Mouse (Mus musculus): ENCODE results near the gene Tex14.
"Not testable (repeated sequence)": the region's sequence is repeated elsewhere in the genome, so short reads cannot be mapped to it uniquely, and the experiment has no call there.

Gene Tex14

GRCm38 (mm10) chr11:87426450-87427250 lies 21.8 kb downstream of the Tex14 start:
- DNase-seq (ENCODE audit: low spot score) = peak; percentile 67

- no peak for DNase-seq (ENCODE audit: low spot score)
Measured at GRCm38 (mm10) chr11:87427273-87428050, 22.6 kb downstream of the Tex14 start.

GRCm38 (mm10) chr11:87428051-87428673 lies 23.3 kb downstream of the Tex14 start:
- no peak for DNase-seq (ENCODE audit: low spot score)

GRCm38 (mm10) chr11:87429363-87429762 lies 24.5 kb downstream of the Tex14 start:
- DNase-seq (ENCODE audit: low spot score) = no peak

GRCm38 (mm10) chr11:87430374-87430773 lies 25.5 kb downstream of the Tex14 start:
- no peak for DNase-seq (ENCODE audit: low spot score)

GRCm38 (mm10) chr11:87431813-87432212 lies 26.9 kb downstream of the Tex14 start:
- DNase-seq (ENCODE audit: low spot score) = not testable (repeated sequence)

GRCm38 (mm10) chr11:87432447-87432846 lies 27.6 kb downstream of the Tex14 start:
- no peak for DNase-seq (ENCODE audit: low spot score)

GRCm38 (mm10) chr11:87432933-87433669 lies 28.2 kb downstream of the Tex14 start:
- no peak for DNase-seq (ENCODE audit: low spot score)

GRCm38 (mm10) chr11:87435107-87435506 lies 30.2 kb downstream of the Tex14 start:
- not testable (repeated sequence) for DNase-seq (ENCODE audit: low spot score)

GRCm38 (mm10) chr11:87436326-87437232 lies 31.7 kb downstream of the Tex14 start:
- DNase-seq (ENCODE audit: low spot score) = no peak

GRCm38 (mm10) chr11:87439796-87440420 lies 35.0 kb downstream of the Tex14 start:
- no peak for DNase-seq (ENCODE audit: low spot score)

- DNase-seq (ENCODE audit: low spot score) = peak; percentile 78
Measured at GRCm38 (mm10) chr11:87442643-87443372, 37.9 kb downstream of the Tex14 start.

GRCm38 (mm10) chr11:87443373-87443883 lies 38.6 kb downstream of the Tex14 start:
- no peak for DNase-seq (ENCODE audit: low spot score)

- not testable (repeated sequence) for DNase-seq (ENCODE audit: low spot score)
Measured at GRCm38 (mm10) chr11:87444056-87444455, 39.2 kb downstream of the Tex14 start.

GRCm38 (mm10) chr11:87444735-87445428 lies 40.0 kb downstream of the Tex14 start:
- no peak for DNase-seq (ENCODE audit: low spot score)

GRCm38 (mm10) chr11:87445593-87445992 lies 40.7 kb downstream of the Tex14 start:
- not testable (repeated sequence) for DNase-seq (ENCODE audit: low spot score)

GRCm38 (mm10) chr11:87446159-87446558 lies 41.3 kb downstream of the Tex14 start:
- no peak for DNase-seq (ENCODE audit: low spot score)

- no peak for DNase-seq (ENCODE audit: low spot score)
Measured at GRCm38 (mm10) chr11:87447429-87447828, 42.6 kb downstream of the Tex14 start.

GRCm38 (mm10) chr11:87448081-87448475 lies 43.2 kb downstream of the Tex14 start:
- DNase-seq (ENCODE audit: low spot score) = peak; percentile 81

Data from spleen, adult 12 weeks (tissue).